ENCODE assay signal across 9 mouse cellular contexts in the genomic region with DNA sequence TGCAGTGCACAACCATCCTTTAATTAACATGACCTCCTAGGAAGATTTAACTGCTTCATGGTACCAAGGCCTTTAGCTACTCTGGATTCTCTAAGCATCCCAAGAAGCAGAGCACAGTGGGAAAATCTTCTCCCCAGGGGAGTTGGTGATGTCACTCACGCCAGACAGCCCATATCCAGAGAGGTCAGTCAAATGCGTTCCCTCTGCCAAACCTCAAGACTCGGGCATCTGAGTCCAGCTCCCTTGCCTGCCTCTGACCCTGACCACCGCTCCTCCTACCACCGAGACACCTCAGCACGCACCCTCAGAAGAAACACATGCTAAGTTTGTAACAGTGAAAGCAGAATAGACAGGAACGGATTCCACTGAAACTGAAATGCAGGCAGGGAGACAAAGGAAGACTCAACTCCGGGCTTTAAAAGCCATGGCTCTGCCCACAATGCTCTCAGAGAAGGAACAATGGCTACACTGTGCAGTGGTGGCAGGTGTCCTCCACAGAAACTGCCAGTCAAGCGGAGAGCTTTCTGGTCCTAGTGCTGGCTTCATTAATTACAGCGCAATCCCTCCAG.
DNase-seq lines count a peak whose midpoint lies in the region; ATAC-seq and TF ChIP-seq lines count a peak whose summit lies in the region.
"Had no signal": no experiment of that assay in that cellular context is flagged by ENCODE, and none has a peak within 500 bp of the region (broad histone marks: within the 10 kb centered on the region; RNA-seq: fewer than 3 reads in every experiment).

No protein-coding gene starts in this region.

- TF ChIP-seq EP300 in heart, adult 2 months (IDR thresholded peaks at IDR 0.05; ENCODE audit: insufficient read depth, low read depth, low read length) = no peak

- H3K27ac ChIP-seq in heart, adult 2 months = peak overlapping the region; percentile 31; the same call in 1 of the 2 replicates
- peak overlapping the region; percentile 78 for H3K27ac ChIP-seq in embryonic facial prominence, embryonic 12.5 days
- peak overlapping the region; percentile 72 for H3K27ac ChIP-seq in limb, embryonic 12.5 days

- intact Hi-C loops in heart, adult 2 months (cut with DNase I) = no loop called here

- 0 out of 2 replicates have a peak, but pooled peaks cover 3% of the 10 kb centered on the region for H3K9me3 ChIP-seq in embryonic facial prominence, embryonic 12.5 days
- no peaks in the 10 kb centered on the region for H3K9me3 ChIP-seq in limb, embryonic 12.5 days

- no peak overlapping the region for H3K4me3 ChIP-seq in heart, adult 2 months
- no peak overlapping the region for H3K4me3 ChIP-seq in embryonic facial prominence, embryonic 12.5 days
- no peak overlapping the region for H3K4me3 ChIP-seq in limb, embryonic 12.5 days (replicated peaks)

- TF ChIP-seq POLR2A in heart, adult 2 months (IDR thresholded peaks at IDR 0.05; ENCODE audit: insufficient read depth, low read depth, low read length) = no peak

- H3K36me3 ChIP-seq in heart, adult 2 months (ENCODE audit: control insufficient read depth, insufficient read depth, low read length) = peaks cover 12% of the 10 kb centered on the region; the same call in 1 of the 2 replicates
- no peaks in the 10 kb centered on the region for H3K36me3 ChIP-seq in embryonic facial prominence, embryonic 12.5 days
- 0 out of 2 replicates have a peak, but pooled peaks cover 9% of the 10 kb centered on the region for H3K36me3 ChIP-seq in limb, embryonic 12.5 days

- no peak for TF ChIP-seq CTCF in heart, adult 2 months (IDR thresholded peaks at IDR 0.05)

- H3K9ac ChIP-seq in heart, adult 2 months (ENCODE audit: low read depth, low read length) = no peak overlapping the region
- H3K9ac ChIP-seq in embryonic facial prominence, embryonic 12.5 days = no peak overlapping the region
- no peak overlapping the region for H3K9ac ChIP-seq in limb, embryonic 12.5 days (replicated peaks)

- H3K27me3 ChIP-seq in heart, adult 2 months (ENCODE audit: control insufficient read depth, insufficient read depth, low read length) = no peaks in the 10 kb centered on the region
- no peaks in the 10 kb centered on the region for H3K27me3 ChIP-seq in embryonic facial prominence, embryonic 12.5 days
- no peaks in the 10 kb centered on the region for H3K27me3 ChIP-seq in limb, embryonic 12.5 days

- no peak for ATAC-seq in embryonic facial prominence, embryonic 12.5 days (ENCODE audit: insufficient number of reproducible peaks, insufficient read depth, low FRiP score, low TSS enrichment)
- peak; percentile 18; the same call in 1 of the 2 replicates for ATAC-seq in limb, embryonic 12.5 days (ENCODE audit: insufficient number of reproducible peaks, insufficient read depth, low FRiP score, low TSS enrichment, low read depth)
- no peak for ATAC-seq in inflammation-experienced regulatory T-cells, adult 6 months
- no peak for ATAC-seq in megakaryocyte, adult 5-6 weeks (ENCODE audit: poor library complexity, severe bottlenecking)

- no peak overlapping the region for H3K4me2 ChIP-seq in embryonic facial prominence, embryonic 12.5 days (replicated peaks)
- H3K4me2 ChIP-seq in limb, embryonic 12.5 days = no peak overlapping the region

- peaks cover 16% of the 10 kb centered on the region for H3K4me1 ChIP-seq in heart, adult 2 months (ENCODE audit: control insufficient read depth, insufficient read depth, low read length)
- H3K4me1 ChIP-seq in embryonic facial prominence, embryonic 12.5 days = peaks cover 16% of the 10 kb centered on the region
- peaks cover 28% of the 10 kb centered on the region for H3K4me1 ChIP-seq in limb, embryonic 12.5 days (replicated peaks)

- peaks cover 4% of the 10 kb centered on the region for H3K79me2 ChIP-seq in heart, adult 2 months (replicated peaks; ENCODE audit: control insufficient read depth, insufficient read depth, low read length)

- 63% methylated on average over 10 of the region's 10 CpGs for WGBS in heart, adult 2 months
- 42% methylated on average over 10 of the region's 10 CpGs for WGBS in embryonic facial prominence, embryonic 12.5 days
- whole genome bisulfite sequencing in limb, embryonic 12.5 days = 65% methylated on average over 10 of the region's 10 CpGs

- DNase-seq in heart, adult 2 months = no peak
- DNase-seq in heart, adult 8-10 months (ENCODE audit: low spot score) = no peak
- peak; percentile 87 for DNase-seq in 3T3-L1 (ENCODE audit: low read depth, low spot score)
- no peak for DNase-seq in adrenal gland, postnatal 4 days (ENCODE audit: low spot score in 2 of 2)
- DNase-seq: kidney, adult 11 months had no signal
